Mouse (Mus musculus): ENCODE measurements around the gene Kit.

Kit gene

GRCm38 (mm10) chr5:75647046-75647445 is 72.3 kb downstream of the Kit start:
- no peak for DNase-seq

GRCm38 (mm10) chr5:75650566-75650965 is 75.8 kb downstream of the Kit start:
- no peak for DNase-seq

DNA sequence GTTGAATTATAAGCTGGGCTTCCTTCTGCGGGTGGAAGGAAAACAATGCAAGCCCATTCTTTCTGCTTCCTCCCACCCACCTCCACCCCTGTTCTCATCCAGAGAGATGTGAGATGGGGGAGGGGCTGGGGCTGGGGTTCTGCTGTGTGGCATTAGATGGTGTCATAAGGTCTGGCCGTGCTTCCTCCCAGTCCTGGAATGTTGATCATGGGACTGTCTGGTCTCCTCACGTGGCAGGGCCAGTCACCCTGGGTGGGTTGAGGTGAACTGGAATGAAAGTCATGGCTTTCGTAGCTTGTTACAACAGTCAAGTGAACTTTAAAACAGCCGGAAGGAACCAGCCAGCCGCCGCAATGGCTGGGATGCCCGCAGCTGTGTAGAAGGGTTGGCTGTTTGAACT is 78.7 kb downstream of the Kit start:
- DNase-seq = no peak

DNA sequence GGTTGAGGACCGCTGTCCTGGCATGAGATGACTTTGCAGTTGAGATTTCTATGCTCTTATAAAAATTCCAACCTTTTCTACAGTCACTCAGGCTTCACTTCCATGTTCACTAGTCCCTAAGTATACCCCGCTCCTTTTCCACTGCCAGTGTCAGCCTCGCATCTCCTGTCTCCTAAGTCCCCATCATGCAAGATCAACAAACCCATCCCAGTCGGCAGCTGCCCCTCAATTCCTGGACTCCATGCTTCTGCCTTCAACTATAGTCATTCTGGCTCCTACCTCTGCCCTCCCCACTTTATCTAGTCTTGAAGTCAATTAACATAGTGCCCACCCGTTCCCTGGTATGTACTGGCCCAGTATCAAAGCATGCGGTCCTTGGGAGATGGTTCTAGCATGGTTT is 83.9 kb downstream of the Kit start:
- DNase-seq = no peak

- DNase-seq = no peak
Measured at GRCm38 (mm10) chr5:75660342-75660741, 85.6 kb downstream of the Kit start.

DNA sequence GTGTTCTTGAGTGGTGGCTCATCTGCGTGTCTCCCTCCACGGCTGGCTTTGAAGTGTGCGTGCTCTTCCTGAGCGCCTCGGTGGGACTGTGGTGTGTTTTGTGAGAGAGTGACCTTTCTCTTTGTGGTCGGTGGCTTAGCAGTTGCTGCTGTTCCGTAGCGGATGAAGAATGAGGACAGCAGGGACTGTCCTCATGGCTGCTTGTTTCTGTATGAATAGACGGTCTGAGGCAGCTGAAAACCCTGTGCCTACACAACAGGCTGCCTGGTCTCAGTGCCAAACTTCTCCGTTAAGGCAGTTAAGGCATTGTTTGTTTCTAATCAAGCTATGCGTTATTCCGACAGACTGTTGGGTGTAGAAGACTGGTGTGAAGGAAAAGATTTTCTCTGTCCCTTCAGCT is 87.8 kb downstream of the Kit start:
- DNase-seq = no peak

DNA sequence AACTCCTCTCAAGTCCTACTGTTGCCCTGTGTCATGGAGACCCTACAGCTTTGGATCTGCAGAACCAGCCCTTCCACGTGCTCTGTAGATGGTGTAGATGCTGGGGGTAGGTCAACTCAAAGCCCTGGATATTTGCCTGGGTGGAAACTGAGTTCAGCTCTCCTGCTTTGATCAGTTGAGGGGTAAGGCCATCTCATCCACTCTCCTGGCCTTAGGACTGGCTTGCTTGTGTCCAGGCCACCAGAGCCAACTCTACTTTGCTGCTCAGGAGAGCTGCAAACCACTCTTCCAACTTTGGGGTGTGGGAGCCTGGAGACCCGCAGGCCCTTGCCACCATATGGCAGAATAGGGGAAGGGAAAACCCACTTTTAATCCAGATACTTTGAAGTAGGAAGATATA is 89.1 kb downstream of the Kit start:
- DNase-seq = no peak

GRCm38 (mm10) chr5:75667083-75667482 is 92.4 kb downstream of the Kit start:
- no peak for DNase-seq

GRCm38 (mm10) chr5:75671136-75671788 is 96.5 kb downstream of the Kit start:
- no peak for DNase-seq

GRCm38 (mm10) chr5:75676024-75676423 is 101.3 kb downstream of the Kit start:
- no peak for DNase-seq

DNA sequence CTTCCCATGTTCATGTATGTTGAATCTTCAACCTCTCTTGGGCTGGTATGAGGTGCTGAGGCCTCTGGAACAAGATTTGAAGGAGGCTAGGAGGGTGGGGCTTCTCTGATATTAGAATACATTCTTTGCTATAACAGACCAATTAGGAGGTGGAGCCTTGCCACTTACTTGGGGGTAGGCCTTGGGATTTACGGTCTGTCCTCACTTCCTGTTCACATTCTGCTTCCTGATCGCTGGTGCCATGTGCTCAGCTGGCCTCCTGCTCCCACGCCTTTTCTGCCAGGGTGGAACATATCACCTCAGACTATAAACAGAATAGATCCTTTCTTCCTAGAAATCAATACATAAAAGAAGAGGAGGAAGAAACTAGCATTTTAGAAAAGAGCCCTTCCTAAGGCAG is 105.2 kb downstream of the Kit start:
- no peak for DNase-seq

DNA sequence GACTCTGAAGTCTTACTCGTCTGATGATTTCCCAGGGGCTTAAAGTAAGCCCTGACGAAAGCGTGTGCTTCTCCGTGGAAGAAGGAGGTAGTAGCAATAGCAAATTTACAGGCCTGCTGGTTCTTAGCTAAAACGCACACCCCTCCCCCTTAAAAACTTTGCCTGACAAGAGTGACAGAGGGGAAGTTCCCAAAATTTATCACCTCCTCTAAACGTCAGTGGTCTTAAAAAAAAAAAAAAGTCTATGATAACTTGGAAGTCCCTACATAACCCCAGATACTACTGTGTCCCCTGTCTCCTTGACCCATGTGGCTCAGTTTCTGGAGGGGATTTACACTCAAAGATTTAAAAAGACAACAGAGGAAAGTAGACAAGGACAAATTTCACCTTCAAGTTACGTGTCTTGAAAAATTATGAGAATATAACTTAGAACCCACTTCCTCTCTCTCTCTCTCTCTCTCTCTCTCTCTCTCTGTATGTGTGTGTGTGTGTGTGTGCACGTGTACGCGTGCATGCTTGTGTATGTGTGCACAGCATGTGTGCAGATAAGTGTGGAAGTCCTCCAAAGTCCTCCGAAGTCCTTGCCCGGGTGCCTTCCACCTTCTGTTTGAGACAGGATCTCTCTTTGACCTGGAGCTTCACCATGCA is 120.6 kb downstream of the Kit start:
- no peak for DNase-seq

DNA sequence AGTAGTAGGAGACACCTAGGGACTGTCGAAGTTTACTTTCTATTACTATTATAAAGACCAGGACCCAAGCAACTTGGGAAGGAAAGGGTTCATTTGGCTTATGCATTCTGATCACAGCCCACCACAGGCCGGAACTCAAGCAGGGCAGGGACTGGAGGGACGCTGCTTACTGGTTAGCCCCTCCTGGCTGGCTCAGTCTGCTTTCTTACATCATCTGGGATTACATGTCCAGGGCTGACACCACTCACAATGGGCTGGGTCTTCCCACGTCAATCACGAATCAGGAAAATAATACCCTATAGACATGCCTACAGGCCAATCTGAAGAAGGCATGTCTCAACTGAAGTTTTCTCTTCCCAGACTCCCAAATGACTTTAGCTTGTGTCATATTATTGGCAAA is 122.2 kb downstream of the Kit start:
- no peak for DNase-seq

GRCm38 (mm10) chr5:75698556-75698955 is 123.8 kb downstream of the Kit start:
- no peak for DNase-seq

DNA sequence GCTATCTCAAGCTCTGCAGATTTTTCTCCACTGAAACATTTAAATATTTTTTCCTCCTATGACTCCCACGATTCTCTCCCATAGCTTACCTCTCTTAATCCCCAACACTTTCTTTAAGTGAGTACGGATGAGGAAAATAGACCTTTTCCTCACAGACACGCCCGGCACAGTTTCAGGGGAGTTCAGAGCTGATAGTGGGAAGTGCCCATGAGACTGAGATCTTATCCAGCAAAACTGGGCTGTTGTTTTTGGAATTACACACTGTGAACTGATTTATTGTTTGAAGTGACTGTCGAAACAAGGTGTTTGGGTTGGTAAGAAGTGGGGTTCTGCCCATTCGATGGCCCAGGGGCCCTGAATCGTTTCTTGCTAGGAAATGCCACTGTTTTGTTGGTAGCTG is 124.4 kb downstream of the Kit start:
- DNase-seq = no peak

DNA sequence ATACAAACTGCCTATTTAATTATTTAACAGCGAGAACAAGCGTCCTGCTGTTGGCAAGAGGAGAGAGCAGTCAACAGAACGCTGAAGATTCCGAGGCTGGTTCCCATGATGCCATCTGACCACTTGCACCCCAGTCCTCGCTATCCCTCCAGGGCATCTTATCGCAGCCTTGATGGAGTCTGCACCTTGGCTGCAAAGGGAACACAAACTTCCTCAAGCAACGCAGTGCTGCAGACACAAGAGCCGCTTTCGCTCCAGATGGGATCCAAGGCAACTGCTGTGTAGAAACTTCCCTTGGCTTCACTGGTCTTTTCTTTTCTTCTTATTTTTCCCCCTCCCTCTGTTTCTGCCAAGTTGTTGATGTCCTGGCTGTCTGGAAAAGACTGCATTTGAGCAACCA is 124.8 kb downstream of the Kit start:
- no peak for DNase-seq

DNA sequence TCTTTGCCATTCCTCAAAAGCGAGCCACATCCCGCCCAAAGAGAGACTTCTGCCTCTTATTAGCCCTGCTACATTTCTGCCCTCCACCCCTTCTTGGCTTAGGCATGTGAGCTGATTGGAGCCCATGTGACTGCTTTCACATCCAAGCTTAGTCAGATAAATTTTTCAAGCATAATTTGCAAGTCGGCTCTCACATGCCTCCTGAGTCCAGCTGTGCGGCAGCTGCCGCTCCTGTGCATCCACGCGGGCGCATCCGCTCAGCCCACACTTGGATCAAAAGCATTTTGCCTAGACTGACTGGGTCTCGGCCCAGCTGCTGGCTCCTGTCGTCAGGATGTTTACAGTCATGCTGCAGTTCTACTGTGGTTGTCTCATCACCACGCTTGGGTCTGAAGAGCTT is 126.9 kb downstream of the Kit start:
- DNase-seq = peak; percentile 16 to 22

- DNase-seq = no peak
Measured at GRCm38 (mm10) chr5:75702080-75702479, 127.4 kb downstream of the Kit start.

GRCm38 (mm10) chr5:75704584-75705175 is 130.0 kb downstream of the Kit start:
- no peak for DNase-seq

DNA sequence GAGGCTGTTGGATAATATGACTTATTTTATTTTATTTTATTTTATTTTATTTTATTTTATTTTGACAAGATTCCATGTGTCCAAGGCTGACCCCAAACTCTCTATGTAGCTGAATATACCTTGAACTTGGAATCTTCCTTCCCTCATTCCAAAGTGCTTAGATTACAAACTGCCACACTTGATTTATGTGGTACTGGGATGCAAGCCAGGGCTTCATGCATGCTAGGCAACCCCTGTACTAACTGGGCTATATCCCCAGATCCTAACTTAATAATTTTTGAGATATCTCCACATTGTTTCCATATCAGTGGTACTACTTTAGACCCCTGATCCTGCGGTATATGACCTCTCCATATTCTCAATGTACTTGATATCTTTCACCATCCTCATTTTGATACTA is 130.7 kb downstream of the Kit start:
- DNase-seq = no peak
